Mouse (Mus musculus) ES-Bruce4 (cell line): ENCODE results near the gene Cd82.

Source experiments
- CTCF ChIP-seq: IDR thresholded peaks from one replicate; pipeline ENCODE4 v1.8.1; 2011; ENCODE audit warnings: low read depth, low read length
- EP300 ChIP-seq: IDR thresholded peaks from 2 replicates; pipeline ENCODE4 v1.6.1; 2011; ENCODE audit warnings: low read depth, low read length; ENCODE audit not compliant: insufficient read depth
- POLR2A ChIP-seq: IDR thresholded peaks from one replicate; pipeline ENCODE4 v1.8.1; 2011; ENCODE audit warnings: low read length; ENCODE audit not compliant: insufficient read depth

DNA sequence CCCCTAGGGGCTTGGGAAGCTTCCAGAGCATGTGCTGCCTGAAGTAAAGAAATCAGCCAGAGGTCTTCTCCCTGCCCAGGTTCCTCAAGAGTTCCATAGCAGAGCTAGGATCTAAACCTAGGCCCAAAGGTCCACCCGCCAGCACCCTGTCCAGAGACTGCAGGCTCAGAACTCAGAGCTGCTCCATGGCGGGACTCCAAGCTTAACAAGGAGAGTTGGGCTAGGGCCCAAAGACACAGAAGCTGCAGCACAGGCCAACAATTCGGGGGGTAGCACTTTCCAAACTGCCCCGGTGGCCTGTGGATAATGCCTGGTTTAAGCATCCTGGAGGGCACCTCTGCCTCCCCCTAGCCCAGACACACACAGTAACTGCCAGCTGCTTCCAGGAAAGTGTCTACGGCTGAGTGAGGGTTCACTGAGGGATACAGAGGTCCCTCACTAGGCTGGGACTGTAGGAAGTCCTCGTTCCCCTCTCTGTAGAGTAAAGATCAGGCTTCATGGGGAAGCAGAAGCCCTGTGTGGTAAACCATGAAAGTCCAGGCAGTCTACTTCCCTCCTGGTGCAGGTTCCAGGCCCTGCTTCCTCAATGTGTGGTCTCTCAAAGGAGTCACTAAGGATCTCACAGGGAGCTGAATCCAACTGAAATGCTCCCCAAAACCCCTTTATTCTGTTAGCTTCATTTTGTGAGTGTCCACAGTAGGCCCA is 5.4 kb downstream of the Cd82 start:
- TF ChIP-seq CTCF (no peak), EP300 (no peak), POLR2A (no peak)
